Mouse (Mus musculus): ENCODE results near the gene Gstt2. TPM values are rescaled to one million over a fixed set of nuclear protein-coding genes. Genes with fewer than 3 reads are reported as not detected.

The Gstt2 gene
- polyA plus RNA-seq, 1 experiment from 2014 or later, result 8.3 TPM

DNA sequence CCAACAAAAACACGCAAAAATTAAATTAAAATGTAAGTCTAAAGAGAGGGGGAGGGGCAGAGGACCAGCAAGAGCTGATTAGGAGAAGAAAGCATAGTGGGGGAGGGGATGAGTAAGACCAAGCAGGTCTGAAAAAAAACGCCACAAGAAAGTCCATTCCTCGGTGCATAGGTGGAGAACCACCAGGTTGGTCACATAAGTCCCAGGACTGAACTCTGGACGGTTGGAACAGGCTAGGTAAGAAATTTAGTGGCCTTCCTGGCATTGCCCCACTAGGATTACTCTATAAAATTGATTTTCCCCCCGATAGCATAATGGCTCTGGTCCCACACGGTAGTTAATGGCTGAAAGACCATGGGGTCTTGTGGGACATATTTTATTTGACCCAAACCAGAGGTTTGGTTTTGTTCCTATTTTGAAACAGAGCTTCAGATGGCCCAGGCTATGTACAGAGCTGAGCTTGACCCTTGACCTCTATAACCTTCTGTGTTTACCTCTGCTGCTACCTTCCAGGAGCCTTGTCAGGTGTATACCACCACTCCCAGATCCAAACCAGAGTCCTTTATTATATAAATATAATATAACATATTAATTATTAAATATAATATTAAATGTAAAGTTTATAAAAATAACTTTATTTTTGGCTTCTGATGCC is 48.0 kb downstream of the Gstt2 start:
- Histone ChIP-seq H3K36me3 (replicated peaks; ENCODE audit: control insufficient read depth, insufficient read depth) (no peaks in the 10 kb centered on the region), H3K27me3 (ENCODE audit: control insufficient read depth, insufficient read depth, low read length) (no peaks in the 10 kb centered on the region), H3K27ac (no peak overlapping the region), H3K9ac (no peak overlapping the region), H3K4me3 (replicated peaks; ENCODE audit: low read length) (no peak overlapping the region), H3K9me3 (ENCODE audit: control insufficient read depth, low read length) (no peaks in the 10 kb centered on the region), H3K4me2 (replicated peaks) (no peak overlapping the region), H3K4me1 (replicated peaks; ENCODE audit: control insufficient read depth, insufficient read depth, low read length) (no peaks in the 10 kb centered on the region)
- WGBS, result 82% methylated on average over 6 of the region's 6 CpGs
- ATAC-seq (ENCODE audit: low FRiP score) (no peak), DNase-seq (ENCODE audit: low spot score) (no peak)

DNA sequence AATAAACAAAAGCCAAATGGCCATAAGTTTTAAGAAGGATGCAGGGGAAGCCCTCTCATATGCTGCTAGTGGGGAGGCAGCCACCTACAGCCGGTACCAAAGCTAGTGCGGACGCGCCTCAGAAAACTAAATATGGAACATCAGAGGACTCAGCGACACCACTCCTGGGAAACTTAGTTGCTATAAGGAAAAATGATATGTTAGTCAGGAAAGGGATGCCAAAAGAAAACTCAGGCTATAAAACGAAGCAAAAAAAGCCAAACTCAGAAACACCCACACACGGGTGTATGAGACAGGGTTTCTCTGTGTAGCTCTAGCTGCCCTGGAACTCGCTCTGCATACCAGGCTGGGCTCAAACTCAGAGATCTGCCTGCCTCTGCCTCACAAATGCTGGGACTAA is 48.9 kb downstream of the Gstt2 start:
- Histone ChIP-seq H3K9me3 (ENCODE audit: control insufficient read depth, low read length) (no peaks in the 10 kb centered on the region), H3K4me1 (replicated peaks; ENCODE audit: control insufficient read depth, insufficient read depth, low read length) (no peaks in the 10 kb centered on the region), H3K4me3 (replicated peaks; ENCODE audit: low read length) (no peak overlapping the region), H3K4me2 (replicated peaks) (no peak overlapping the region), H3K27me3 (ENCODE audit: control insufficient read depth, insufficient read depth, low read length) (no peaks in the 10 kb centered on the region), H3K27ac (no peak overlapping the region), H3K36me3 (replicated peaks; ENCODE audit: control insufficient read depth, insufficient read depth) (no peaks in the 10 kb centered on the region), H3K9ac (no peak overlapping the region)
- DNase-seq (ENCODE audit: low spot score) (no peak), ATAC-seq (ENCODE audit: low FRiP score) (no peak)
- 93% methylated on average over 8 of the region's 8 CpGs for WGBS

DNA sequence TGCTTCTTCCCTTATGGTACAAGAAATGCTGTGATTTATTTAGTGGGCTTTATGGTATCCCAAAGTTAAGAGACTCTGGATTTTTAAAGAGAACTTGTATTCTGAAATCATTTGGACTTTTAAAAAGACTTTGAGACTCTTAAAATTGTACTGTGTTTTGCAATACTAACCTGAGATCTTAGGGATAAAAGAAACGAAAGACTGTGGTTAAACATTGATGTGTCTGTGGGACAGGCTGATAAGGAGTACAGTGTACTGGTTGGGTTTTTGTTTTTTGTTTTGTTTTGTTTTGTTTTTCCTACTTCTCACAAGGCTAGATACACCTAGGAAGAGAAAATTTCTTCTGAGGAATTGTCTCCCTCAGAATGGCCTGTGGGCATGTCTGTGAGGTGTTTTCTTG is 51.8 kb downstream of the Gstt2 start:
- Histone ChIP-seq H3K4me2 (replicated peaks) (no peak overlapping the region), H3K9me3 (ENCODE audit: control insufficient read depth, low read length) (no peaks in the 10 kb centered on the region), H3K36me3 (replicated peaks; ENCODE audit: control insufficient read depth, insufficient read depth) (no peaks in the 10 kb centered on the region), H3K27ac (no peak overlapping the region), H3K4me1 (replicated peaks; ENCODE audit: control insufficient read depth, insufficient read depth, low read length) (peaks cover 5% of the 10 kb centered on the region; the same call in 1 of the 2 replicates), H3K4me3 (replicated peaks; ENCODE audit: low read length) (no peak overlapping the region), H3K27me3 (ENCODE audit: control insufficient read depth, insufficient read depth, low read length) (peaks cover 23% of the 10 kb centered on the region), H3K9ac (no peak overlapping the region)
- 77% methylated on average over 1 of the region's 1 CpGs for WGBS
- DNase-seq (ENCODE audit: low spot score) (no peak), ATAC-seq (ENCODE audit: low FRiP score) (no peak)

Other genes starting within 250 kb of the Gstt2 start
- 2.1 and 2.7 TPM in 2 replicates for gene Ggt5, start 248.1 kb downstream of the Gstt2 start, polyA plus RNA-seq (2014; fragmentation: Nextera tagmentation; extraction: Ambion mirVana)
- 6.9 and 7.3 TPM in 2 replicates for gene Susd2, start 193.4 kb downstream of the Gstt2 start, polyA plus RNA-seq (2014; fragmentation: Nextera tagmentation; extraction: Ambion mirVana)
- gene Cabin1, start 73.1 kb downstream of the Gstt2 start, polyA plus RNA-seq (2014; fragmentation: Nextera tagmentation; extraction: Ambion mirVana), result 32.4 and 40.4 TPM in 2 replicates
- gene Ddt, start 64.0 kb downstream of the Gstt2 start, polyA plus RNA-seq (2014; fragmentation: Nextera tagmentation; extraction: Ambion mirVana), result 84.3 and 89.8 TPM in 2 replicates
- gene Gm20441, start 56.5 kb downstream of the Gstt2 start, polyA plus RNA-seq (2014; fragmentation: Nextera tagmentation; extraction: Ambion mirVana), result not detected in 2 replicates
- gene Gstt3, start 56.0 kb downstream of the Gstt2 start, polyA plus RNA-seq (2014; fragmentation: Nextera tagmentation; extraction: Ambion mirVana), result 0.57 and 1.4 TPM in 2 replicates
- 12.1 and 12.2 TPM in 2 replicates for gene Gstt1, start 38.8 kb downstream of the Gstt2 start, polyA plus RNA-seq (2014; fragmentation: Nextera tagmentation; extraction: Ambion mirVana)
- not detected in 2 replicates for gene Gstt4, start 14.9 kb downstream of the Gstt2 start, polyA plus RNA-seq (2014; fragmentation: Nextera tagmentation; extraction: Ambion mirVana)
- gene Mif, start 22.8 kb upstream of the Gstt2 start, polyA plus RNA-seq (2014; fragmentation: Nextera tagmentation; extraction: Ambion mirVana), result 1,642 and 1,896 TPM in 2 replicates
- gene Derl3, start 56.0 kb upstream of the Gstt2 start, polyA plus RNA-seq (2014; fragmentation: Nextera tagmentation; extraction: Ambion mirVana), result 0.91 and 1.5 TPM in 2 replicates
- gene Smarcb1, start 84.2 kb upstream of the Gstt2 start, polyA plus RNA-seq (2014; fragmentation: Nextera tagmentation; extraction: Ambion mirVana), result 230 and 231 TPM in 2 replicates
- 148 TPM in 2 replicates for gene Chchd10, start 95.7 kb upstream of the Gstt2 start, polyA plus RNA-seq (2014; fragmentation: Nextera tagmentation; extraction: Ambion mirVana)
- 16.8 and 18.0 TPM in 2 replicates for gene Mmp11, start 99.1 kb upstream of the Gstt2 start, polyA plus RNA-seq (2014; fragmentation: Nextera tagmentation; extraction: Ambion mirVana)
- gene Gm867, start 103.2 kb upstream of the Gstt2 start, polyA plus RNA-seq (2014; fragmentation: Nextera tagmentation; extraction: Ambion mirVana), result 2.4 and 3.1 TPM in 2 replicates
- gene Vpreb3, start 105.6 kb upstream of the Gstt2 start, polyA plus RNA-seq (2014; fragmentation: Nextera tagmentation; extraction: Ambion mirVana), result 0.48 and 1.6 TPM in 2 replicates
- gene Gm5134, start 117.1 kb upstream of the Gstt2 start, polyA plus RNA-seq (2014; fragmentation: Nextera tagmentation; extraction: Ambion mirVana), result 0.14 TPM in 1 of 2 replicates, not detected in the other
- 11.2 and 11.9 TPM in 2 replicates for gene Zfp280b, start 195.2 kb upstream of the Gstt2 start, polyA plus RNA-seq (2014; fragmentation: Nextera tagmentation; extraction: Ambion mirVana)